Mouse (Mus musculus) small intestine, adult 2 months (tissue): ENCODE results near the gene Anapc5.

Experiments
- CTCF ChIP-seq: fragments of 200-500 bp; IDR thresholded peaks from 2 replicates; pipeline ENCODE4 v1.5.1; 2012; ENCODE audit warnings: low read depth, mild to moderate bottlenecking, control low read depth, inconsistent platforms, low read length, moderate library complexity, mixed read lengths; ENCODE audit not compliant: insufficient replicate concordance, insufficient read length; ENCODE audit errors: extremely low read depth
- POLR2A ChIP-seq: fragments of 200-500 bp; IDR thresholded peaks from 2 replicates; pipeline ENCODE4 v1.6.1; 2012; ENCODE audit warnings: low read depth, mild to moderate bottlenecking, control low read depth, inconsistent platforms, low read length, moderate library complexity

GRCm38 (mm10) chr5:122811364-122812079 lies 9.6 kb downstream of the Anapc5 start:
- TF ChIP-seq CTCF (peak; percentile 77; the same call in 1 of the 2 replicates), POLR2A (no peak)
